31 mouse cellular contexts compared by ENCODE assay signal in genomic region chr5:128707271-128707670, GRCm38 (mm10). TPM values are rescaled to one million over a fixed set of nuclear protein-coding genes. Genes with fewer than 3 reads are reported as not detected.
"Had no signal": no experiment of that assay in that cellular context is flagged by ENCODE, and none has a peak within 500 bp of the region (broad histone marks: within the 10 kb centered on the region; RNA-seq: fewer than 3 reads in every experiment).

No protein-coding gene starts in this region.

- H3K27ac ChIP-seq: heart, adult 2 months; heart, embryonic 13.5 days; heart, embryonic 15.5 days; hindbrain, embryonic 13.5 days; hindbrain, embryonic 15.5 days; hindbrain, postnatal 0 days; kidney, embryonic 15.5 days; kidney, postnatal 0 days; limb, embryonic 13.5 days; limb, embryonic 15.5 days; liver, embryonic 12.5 days had no signal

- H3K4me1 ChIP-seq: heart, embryonic 13.5 days; heart, embryonic 15.5 days; liver, embryonic 12.5 days had no signal

- H3K4me3 ChIP-seq: heart, adult 2 months; heart, embryonic 13.5 days; heart, embryonic 15.5 days; hindbrain, embryonic 13.5 days; hindbrain, embryonic 15.5 days; kidney, embryonic 15.5 days; limb, embryonic 13.5 days; limb, embryonic 15.5 days; liver, embryonic 12.5 days had no signal

- DNase-seq: gastrocnemius, postnatal 14 days; gastrocnemius, postnatal 36 days; heart, adult 2 months; heart, postnatal 14 days; heart, postnatal 36 days; kidney, adult 11 months; kidney, adult 2 months; kidney, adult 9 months; kidney, postnatal 14 days; kidney, postnatal 36 days; layer of hippocampus, adult 9-11 months; layer of hippocampus, postnatal 36 days; left cerebral cortex, postnatal 4 days had no signal

- H3K36me3 ChIP-seq: heart, embryonic 13.5 days; heart, embryonic 15.5 days; hindbrain, embryonic 13.5 days; hindbrain, embryonic 15.5 days; kidney, embryonic 15.5 days; limb, embryonic 13.5 days; limb, embryonic 15.5 days; liver, embryonic 12.5 days had no signal

- H3K27me3 ChIP-seq: heart, embryonic 13.5 days; heart, embryonic 15.5 days; hindbrain, embryonic 13.5 days; hindbrain, embryonic 15.5 days; kidney, embryonic 15.5 days; limb, embryonic 13.5 days; limb, embryonic 15.5 days; liver, embryonic 12.5 days had no signal

RNA-seq across cellular contexts. Expression of gene Piwil1, which starts 4.9 kb away (rescaled TPM):
- polyA plus RNA-seq: heart, embryonic 11.5 days; heart, embryonic 13.5 days; heart, embryonic 15.5 days; heart, postnatal 0 days; hindbrain, embryonic 11.5 days; intestine, embryonic 14.5 days; intestine, embryonic 16.5 days; kidney, embryonic 15.5 days; kidney, postnatal 0 days; large intestine, adult 2 months; limb, embryonic 11.5 days; limb, embryonic 13.5 days; limb, embryonic 15.5 days; liver, adult 2 months; liver, embryonic 12.5 days had no signal
